Mouse (Mus musculus) thymus, adult 2 months (tissue): ENCODE measurements around the gene Tuba1b. TPM values are rescaled to one million over a fixed set of nuclear protein-coding genes. Genes with fewer than 3 reads are reported as not detected.
"Not testable (repeated sequence)": the region's sequence is repeated elsewhere in the genome, so short reads cannot be mapped to it uniquely, and the experiment has no call there.

ENCODE experiments used
- DNase-seq: peaks from one replicate; pipeline ENCODE4 v3.0.0; 2021
- H3K27ac ChIP-seq: fragments of 200-500 bp; 2 replicates; pipeline ENCODE4 v1.5.1; 2012; ENCODE audit warnings: low read length, control low read depth; ENCODE audit not compliant: control insufficient read depth, insufficient read depth
- H3K27me3 ChIP-seq: fragments of 200-500 bp; 2 replicates; pipeline ENCODE4 v1.6.1; 2012; ENCODE audit warnings: mild to moderate bottlenecking, low read length, moderate library complexity, mixed read lengths; ENCODE audit not compliant: control insufficient read depth, insufficient read depth
- H3K36me3 ChIP-seq: fragments of 200-500 bp; 2 replicates; pipeline ENCODE4 v1.6.1; 2012; ENCODE audit warnings: mild to moderate bottlenecking, low read length, moderate library complexity; ENCODE audit not compliant: control insufficient read depth, insufficient read depth
- H3K4me1 ChIP-seq: fragments of 200-500 bp; replicated peaks from 2 replicates; pipeline ENCODE4 v1.6.1; 2012; ENCODE audit warnings: low read length; ENCODE audit not compliant: control insufficient read depth, insufficient read depth
- H3K4me3 ChIP-seq: fragments of 200-500 bp; 2 replicates; pipeline ENCODE4 v1.5.1; 2012; ENCODE audit warnings: mild to moderate bottlenecking, low read length, control low read depth, moderate library complexity; ENCODE audit not compliant: control insufficient read depth, insufficient read depth
- CTCF ChIP-seq: fragments of 200-500 bp; IDR thresholded peaks from 2 replicates; pipeline ENCODE4 v1.5.1; 2012; ENCODE audit warnings: mild to moderate bottlenecking, control low read depth, low read length, moderate library complexity, borderline replicate concordance; ENCODE audit not compliant: control insufficient read depth, poor library complexity, insufficient read depth; ENCODE audit errors: extremely low read depth
- POLR2A ChIP-seq: fragments of 200-500 bp; IDR thresholded peaks from 2 replicates; pipeline ENCODE4 v1.6.1; 2012; ENCODE audit warnings: mild to moderate bottlenecking, low read length, control low read depth, moderate library complexity; ENCODE audit not compliant: control insufficient read depth, poor library complexity, insufficient read depth; ENCODE audit errors: extremely low read depth
- WGBS: fragments of 180-500 bp; shearing (Covaris S2); methylation state at CpG from one replicate; pipeline ENCODE4 v1.1.7; 2018; 5-methylcytosine and 5-hydroxymethylcytosine counted together
- polyA plus RNA-seq: library from polyadenylated mRNA; depleted of rRNA; stranded (reverse); fragments of >200 nt; gene quantifications from 2 replicates; pipeline ENCODE4 v1.2.3, GENCODE M21; 2012

The Tuba1b gene
- polyA plus RNA-seq, 1 experiment, result 3,866 TPM

GRCm38 (mm10) chr15:98923031-98923537, 11.3 kb downstream of the Tuba1b start:
- WGBS, result 94% methylated on average over 2 of the region's 2 CpGs
- no peak overlapping the region for H3K27ac ChIP-seq

DNA sequence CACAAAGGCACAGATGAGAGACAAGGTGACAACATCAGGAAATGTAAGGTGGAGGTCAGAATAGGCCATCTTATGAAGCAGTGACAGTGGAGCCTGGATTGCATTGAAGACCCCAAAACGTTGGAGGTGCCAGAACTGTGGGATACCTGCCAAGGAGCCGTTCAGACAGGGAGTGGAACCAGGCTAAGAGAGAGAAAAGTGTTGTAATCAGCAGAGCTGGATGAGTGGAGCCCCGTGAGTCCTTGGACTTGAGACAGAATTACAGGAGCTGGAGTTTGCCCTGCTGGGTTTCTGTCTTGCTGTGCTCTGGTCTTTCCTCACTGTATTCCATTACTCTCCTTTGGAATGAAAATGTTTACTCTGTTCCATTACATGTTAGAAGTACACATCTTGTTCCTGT, 11.8 kb downstream of the Tuba1b start:
- no peak overlapping the region for H3K4me3 ChIP-seq
- DNase-seq, result no peak
- H3K27ac ChIP-seq, result no peak overlapping the region
- H3K27me3 ChIP-seq, result no peaks in the 10 kb centered on the region
- peaks cover 4% of the 10 kb centered on the region; the same call in 1 of the 2 replicates for H3K4me1 ChIP-seq
- no peaks in the 10 kb centered on the region for H3K36me3 ChIP-seq
- TF ChIP-seq CTCF (no peak), POLR2A (no peak)
- WGBS, result 79% methylated on average over 3 of the region's 3 CpGs

More at GRCm38 (mm10) chr15:98923031-98923537, 11.3 kb downstream of the Tuba1b start:
- Histone ChIP-seq H3K4me1 (peaks cover 6% of the 10 kb centered on the region; the same call in 1 of the 2 replicates), H3K36me3 (no peaks in the 10 kb centered on the region), H3K4me3 (no peak overlapping the region), H3K27me3 (no peaks in the 10 kb centered on the region)
- no peak for DNase-seq
- TF ChIP-seq CTCF, result no peak
- no peak for TF ChIP-seq POLR2A

DNA sequence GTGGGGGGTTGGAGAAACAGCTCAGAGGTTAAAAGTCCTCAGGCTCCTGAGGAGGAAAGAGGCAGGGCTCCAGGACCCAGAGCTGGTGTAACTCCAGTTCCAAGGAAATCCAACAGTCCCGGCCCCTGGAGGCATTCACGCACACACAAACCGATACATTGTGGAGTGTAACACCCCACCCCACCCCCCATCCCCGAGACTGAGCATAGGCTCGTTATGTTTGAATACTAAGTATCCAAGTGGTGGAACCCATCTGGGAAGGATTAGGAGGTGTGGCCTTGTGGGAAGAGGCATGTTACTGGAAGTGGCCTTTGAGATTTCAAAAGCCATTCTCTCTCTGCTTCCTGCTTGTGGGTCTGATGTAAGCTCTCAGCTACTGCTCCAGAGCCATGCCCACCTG, 12.9 kb downstream of the Tuba1b start:
- Histone ChIP-seq H3K36me3 (no peaks in the 10 kb centered on the region), H3K4me1 (peaks cover 4% of the 10 kb centered on the region), H3K4me3 (no peak overlapping the region), H3K27ac (no peak overlapping the region), H3K27me3 (no peaks in the 10 kb centered on the region)
- DNase-seq, result no peak
- TF ChIP-seq CTCF, result no peak
- no peak for TF ChIP-seq POLR2A
- 98% methylated on average over 5 of the region's 5 CpGs for WGBS

- peaks cover 18% of the 10 kb centered on the region for H3K4me1 ChIP-seq
- peak overlapping the region; percentile 49 for H3K4me3 ChIP-seq
- peak overlapping the region; percentile 48; the same call in 1 of the 2 replicates for H3K27ac ChIP-seq
- WGBS, result 14% methylated on average over 8 of the region's 8 CpGs
- DNase-seq, H3K36me3 ChIP-seq, H3K27me3 ChIP-seq: not testable (repeated sequence)
These were observed 15.9 kb downstream of the Tuba1b start for GRCm38 (mm10) chr15:98918499-98918895.

- Histone ChIP-seq H3K36me3 (peaks cover 11% of the 10 kb centered on the region; the same call in 1 of the 2 replicates), H3K27me3 (no peaks in the 10 kb centered on the region), H3K4me1 (peaks cover 18% of the 10 kb centered on the region), H3K27ac (peak within 1 kb of the TSS; percentile 70), H3K4me3 (peak within 1 kb of the TSS; percentile 90)
- WGBS, result under 1% methylated on average over 82 of the region's 82 CpGs
- DNase-seq, result peak; percentile 99
- TF ChIP-seq CTCF (peak; percentile 53; the same call in 1 of the 2 replicates), POLR2A (peak; percentile 45; the same call in 1 of the 2 replicates)
These were observed 16.5 kb downstream of the Tuba1b start, which contains the start of gene Lmbr1l for GRCm38 (mm10) chr15:98917538-98918498. Lmbr1l (minus strand) TSS chr15:98918231.

DNA sequence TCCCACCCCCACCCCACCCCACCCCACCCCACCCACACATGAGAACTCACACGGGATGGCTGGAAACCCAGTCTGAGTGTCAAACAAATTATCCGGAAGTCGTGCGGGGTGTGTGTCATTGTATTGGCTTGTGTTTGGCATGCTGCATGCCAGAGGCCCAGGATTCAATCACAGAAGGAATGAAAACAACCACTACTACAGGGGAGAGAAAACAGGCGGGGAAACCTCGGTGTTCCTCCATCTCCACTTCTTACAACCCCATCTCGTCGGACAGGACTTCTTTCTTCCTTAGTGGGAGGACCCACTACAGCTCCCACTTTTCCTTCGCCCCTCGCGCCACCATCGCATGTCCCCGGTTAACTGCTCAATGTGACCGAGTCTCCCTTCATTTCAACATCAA, 17.3 kb downstream of the Tuba1b start:
- TF ChIP-seq POLR2A, result no peak
- TF ChIP-seq CTCF, result no peak
- under 1% methylated on average over 14 of the region's 14 CpGs for WGBS
- H3K4me3 ChIP-seq, result peak overlapping the region; percentile 90
- peaks cover 17% of the 10 kb centered on the region for H3K36me3 ChIP-seq
- peaks cover 18% of the 10 kb centered on the region for H3K4me1 ChIP-seq
- DNase-seq, result no peak
- H3K27me3 ChIP-seq, result no peaks in the 10 kb centered on the region
- H3K27ac ChIP-seq, result peak overlapping the region; percentile 23; the same call in 1 of the 2 replicates

DNA sequence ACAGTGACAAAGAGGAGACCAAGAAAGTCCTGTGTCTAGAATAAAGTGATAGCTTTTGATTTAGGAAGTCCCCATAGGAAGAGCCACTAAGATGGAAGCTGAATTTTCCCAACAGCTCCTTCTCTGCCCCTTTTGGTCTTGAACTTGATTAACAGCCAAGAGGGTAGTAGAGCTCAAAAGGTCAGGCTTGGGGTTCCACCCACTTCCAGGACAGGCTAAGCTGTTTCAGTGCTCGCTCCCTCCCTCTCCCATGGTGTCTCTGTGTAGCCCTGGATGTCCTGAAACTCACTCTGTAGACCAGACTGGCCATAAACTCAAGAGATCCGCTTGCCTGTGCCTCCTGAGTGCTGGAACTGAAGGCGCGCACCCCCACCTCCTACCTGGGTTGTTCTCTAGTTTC, 18.3 kb downstream of the Tuba1b start:
- WGBS, result 97% methylated on average over 4 of the region's 4 CpGs
- H3K36me3 ChIP-seq, result peaks cover 28% of the 10 kb centered on the region
- no peak overlapping the region for H3K4me3 ChIP-seq
- TF ChIP-seq POLR2A (no peak), CTCF (no peak)
- H3K27me3 ChIP-seq, result no peaks in the 10 kb centered on the region
- peaks cover 18% of the 10 kb centered on the region for H3K4me1 ChIP-seq
- DNase-seq, result no peak
- H3K27ac ChIP-seq, result no peak overlapping the region
